Mouse (Mus musculus) cerebellum, adult 2 months (tissue): Measurements from ENCODE around the gene Coro7. TPM values are rescaled to one million over a fixed set of nuclear protein-coding genes. Genes with fewer than 3 reads are reported as not detected.
A peak's percentile ranks its signal among the peaks of the same experiment; 100 is the strongest.

Source experiments
- DNase-seq, 2 experiments: peaks; one replicate each; pipeline ENCODE4 v3.0.0; 2021
- H3K27ac ChIP-seq: fragments of 200-500 bp; 2 replicates; pipeline ENCODE4 v1.5.1; 2012; ENCODE audit warnings: low read length, control low read depth, inconsistent platforms; ENCODE audit not compliant: insufficient read depth
- H3K27me3 ChIP-seq: fragments of 200-500 bp; 2 replicates; pipeline ENCODE4 v1.6.1; 2012; ENCODE audit warnings: inconsistent platforms, mild to moderate bottlenecking, low read length, moderate library complexity; ENCODE audit not compliant: control insufficient read depth, insufficient read depth
- H3K4me1 ChIP-seq: fragments of 200-500 bp; 2 replicates; pipeline ENCODE4 v1.6.1; 2011; ENCODE audit warnings: low read length; ENCODE audit not compliant: control insufficient read depth, insufficient read depth
- H3K4me3 ChIP-seq: fragments of 200-500 bp; replicated peaks from 2 replicates; pipeline ENCODE3; 2011; ENCODE audit warnings: mild to moderate bottlenecking, low read depth, low read length, control low read depth; ENCODE audit not compliant: insufficient read depth
- CTCF ChIP-seq: fragments of 200-500 bp; IDR thresholded peaks from 2 replicates; pipeline ENCODE4 v1.5.1; 2011; ENCODE audit warnings: low read depth, mild to moderate bottlenecking, control low read depth, low read length, moderate library complexity, borderline replicate concordance; ENCODE audit not compliant: insufficient read depth
- POLR2A ChIP-seq: fragments of 200-500 bp; IDR thresholded peaks from 2 replicates; pipeline ENCODE4 v1.6.1; 2011; ENCODE audit warnings: low read length, control low read depth, borderline replicate concordance; ENCODE audit not compliant: insufficient read depth
- WGBS: fragments of 180-500 bp; shearing (Covaris S2); methylation state at CpG from one replicate; pipeline ENCODE4 v1.1.7; 2018; 5-methylcytosine and 5-hydroxymethylcytosine counted together
- polyA plus RNA-seq: library from polyadenylated mRNA; depleted of rRNA; stranded (reverse); fragments of >200 nt; gene quantifications from 2 replicates; pipeline ENCODE4 v1.2.3, GENCODE M21; 2012

The Coro7 gene
- polyA plus RNA-seq, 1 experiment: 86.1 TPM

DNA sequence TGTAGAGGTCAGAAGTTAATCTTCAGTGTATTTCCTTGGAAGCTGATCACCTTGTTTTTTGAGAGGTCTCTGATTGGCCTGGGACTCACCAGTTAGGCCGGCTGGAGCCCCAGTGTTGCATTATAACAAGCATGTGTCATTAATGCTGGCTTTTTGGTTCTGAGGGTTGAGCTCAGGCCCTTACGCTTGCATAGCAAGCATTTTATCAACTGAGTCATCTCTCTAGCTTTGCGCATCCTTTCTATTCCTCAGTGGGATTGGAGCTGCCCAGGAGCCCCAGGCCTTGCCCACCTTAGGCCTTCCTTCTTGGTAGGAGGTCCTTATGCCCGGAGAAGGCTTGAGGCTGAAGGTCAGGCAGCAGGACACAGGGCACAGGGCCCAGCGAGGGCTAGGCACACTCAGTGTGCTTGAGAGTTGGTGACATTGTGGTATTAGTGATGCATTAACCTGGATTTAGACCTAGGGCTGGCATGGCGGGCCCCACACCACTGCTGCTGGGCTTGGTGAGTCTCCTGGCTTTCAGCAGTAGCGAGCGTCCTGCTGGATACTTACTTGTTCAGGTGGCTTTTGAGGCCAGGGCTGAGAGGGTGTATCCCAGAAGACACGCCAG lies 78.8 kb downstream of the Coro7 start:
- H3K27ac ChIP-seq: no peak overlapping the region

DNA sequence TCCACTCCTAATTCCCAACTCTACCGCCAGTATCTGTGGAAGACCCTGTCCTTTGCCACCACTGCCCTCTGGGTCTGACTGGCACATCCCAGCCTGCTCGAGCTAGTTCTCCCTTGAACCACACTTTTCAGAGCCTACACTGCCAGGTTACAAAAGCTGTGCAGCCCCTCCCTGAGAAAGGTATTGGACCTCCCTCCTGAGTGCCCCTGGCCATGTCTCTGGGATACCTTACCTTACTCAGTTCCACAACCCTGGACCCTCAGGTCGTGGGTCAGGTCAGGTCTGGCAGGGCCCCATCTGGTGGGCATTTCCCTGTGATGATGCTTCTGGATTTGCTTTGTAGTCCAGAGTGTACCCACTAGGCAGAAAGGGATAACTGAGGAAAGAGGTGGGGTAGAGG lies 80.0 kb downstream of the Coro7 start:
- Histone ChIP-seq H3K27ac (no peak overlapping the region), H3K4me1 (peaks cover 12% of the 10 kb centered on the region; the same call in 1 of the 2 replicates), H3K27me3 (no peaks in the 10 kb centered on the region), H3K4me3 (no peak overlapping the region)
- no peak for TF ChIP-seq POLR2A
- TF ChIP-seq CTCF: no peak
- DNase-seq: no peak
- WGBS: 81% methylated on average over 3 of the region's 3 CpGs

More for the DNA sequence above, 78.8 kb downstream of the Coro7 start:
- 84% methylated on average over 9 of the region's 9 CpGs for WGBS
- Histone ChIP-seq H3K4me3 (no peak overlapping the region), H3K4me1 (peaks cover 5% of the 10 kb centered on the region; the same call in 1 of the 2 replicates), H3K27me3 (no peaks in the 10 kb centered on the region)
- TF ChIP-seq POLR2A: no peak
- TF ChIP-seq CTCF: no peak
- DNase-seq: no peak

DNA sequence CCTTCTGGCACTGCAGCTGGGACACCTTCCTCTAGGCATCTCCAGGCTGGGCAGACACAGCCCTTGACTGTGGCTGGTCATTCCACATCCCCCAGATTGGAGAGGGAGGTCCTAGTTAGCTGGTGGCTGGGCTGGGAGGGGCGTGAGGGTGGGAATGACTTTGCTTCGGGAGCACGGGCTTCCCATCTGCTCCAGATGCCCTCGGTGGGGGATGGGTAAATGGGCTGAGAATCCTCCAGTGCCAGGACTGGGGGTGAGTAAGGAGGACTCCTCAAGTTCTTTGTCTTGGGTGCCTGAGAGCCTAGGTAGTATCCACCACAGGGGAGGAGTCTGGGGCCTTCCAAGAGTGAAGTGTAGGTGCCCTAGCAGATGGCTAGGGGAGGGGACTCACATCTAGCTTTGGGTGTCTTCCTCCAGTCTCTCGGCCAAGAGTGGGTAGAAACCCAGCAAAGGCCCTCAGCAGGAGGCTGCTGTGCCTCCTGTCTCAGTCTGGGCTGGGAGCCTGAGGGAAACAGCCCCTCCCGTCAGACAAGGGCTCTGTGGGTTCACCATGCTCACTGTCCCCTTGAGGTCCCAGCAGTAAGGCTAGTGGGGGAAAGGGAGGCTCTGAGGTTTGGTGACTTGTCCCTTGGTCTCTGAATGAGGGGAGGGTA lies 80.6 kb downstream of the Coro7 start:
- no peak overlapping the region for H3K4me3 ChIP-seq
- H3K4me1 ChIP-seq: peaks cover 12% of the 10 kb centered on the region; the same call in 1 of the 2 replicates
- H3K27ac ChIP-seq: no peak overlapping the region
- WGBS: 21% methylated on average over 6 of the region's 6 CpGs
- TF ChIP-seq CTCF: no peak
- no peak for TF ChIP-seq POLR2A
- no peaks in the 10 kb centered on the region for H3K27me3 ChIP-seq
- no peak for DNase-seq

DNA sequence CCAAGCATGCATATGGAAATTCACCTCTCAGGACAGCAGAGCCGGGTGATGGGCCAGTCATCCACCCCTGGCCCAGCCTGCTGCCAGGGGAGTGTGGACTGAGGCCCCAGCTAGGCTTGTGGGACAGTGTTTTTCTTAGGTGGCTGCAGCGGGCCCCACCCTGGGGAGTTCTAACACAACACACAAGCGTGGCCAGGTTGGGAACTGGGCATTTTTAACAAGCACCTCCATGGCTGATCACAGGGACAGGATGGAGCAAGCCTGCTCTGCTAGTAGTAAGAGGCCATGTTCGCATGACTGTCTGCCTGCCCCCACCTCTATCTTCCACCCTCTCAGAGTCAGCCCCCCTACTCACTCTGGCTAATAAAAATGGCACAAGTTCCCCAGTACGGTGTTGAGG lies 81.5 kb downstream of the Coro7 start:
- no peak overlapping the region for H3K4me3 ChIP-seq
- H3K27ac ChIP-seq: no peak overlapping the region
- TF ChIP-seq CTCF (no peak), POLR2A (no peak)
- H3K27me3 ChIP-seq: no peaks in the 10 kb centered on the region
- 82% methylated on average over 5 of the region's 5 CpGs for WGBS
- H3K4me1 ChIP-seq: peaks cover 12% of the 10 kb centered on the region
- DNase-seq: no peak

DNA sequence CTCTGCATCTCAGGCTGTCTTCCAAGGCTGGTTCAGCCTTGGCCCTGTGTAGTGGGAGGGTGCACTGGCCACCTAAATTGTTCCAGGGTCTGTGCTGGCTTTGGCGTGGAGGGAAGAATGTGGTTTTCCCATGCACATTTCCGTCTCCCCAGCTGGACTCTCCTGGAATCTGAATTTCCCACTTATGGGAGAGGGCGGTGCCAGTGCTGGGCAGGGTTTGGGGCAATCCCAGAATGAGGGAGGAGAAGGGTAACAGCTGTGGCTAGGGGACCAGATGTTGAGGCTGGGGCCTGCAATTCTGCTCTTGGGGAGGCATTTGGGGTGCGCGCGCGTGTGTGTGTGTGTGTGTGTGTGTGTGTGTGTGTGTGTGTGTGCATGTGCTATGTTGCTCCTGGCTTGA lies 82.3 kb downstream of the Coro7 start:
- H3K27me3 ChIP-seq: no peaks in the 10 kb centered on the region
- no peak for DNase-seq
- peaks cover 10% of the 10 kb centered on the region for H3K4me1 ChIP-seq
- H3K4me3 ChIP-seq: no peak overlapping the region
- no peak overlapping the region for H3K27ac ChIP-seq
- 74% methylated on average over 7 of the region's 7 CpGs for WGBS
- TF ChIP-seq CTCF (no peak), POLR2A (no peak)

DNA sequence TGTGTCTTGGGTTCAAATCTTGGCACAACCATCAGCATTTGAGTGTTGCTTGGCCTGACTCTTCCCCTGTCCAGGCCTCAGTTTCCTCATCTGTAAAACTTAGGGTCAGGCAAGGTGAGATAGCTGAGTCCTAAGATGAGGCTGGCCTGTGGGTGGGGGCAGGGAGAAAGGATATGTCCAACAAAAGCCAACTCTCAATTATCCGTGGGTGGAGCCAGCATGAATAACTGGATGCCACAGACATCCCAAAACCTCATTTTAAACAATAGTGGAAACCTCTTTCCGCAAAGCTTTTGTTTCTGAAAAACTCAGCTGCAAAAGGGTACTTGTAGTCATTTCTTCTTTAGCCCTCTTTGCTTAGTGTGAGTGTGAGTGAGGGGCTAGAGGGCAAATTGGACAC lies 82.7 kb downstream of the Coro7 start:
- H3K4me1 ChIP-seq: peaks cover 7% of the 10 kb centered on the region
- DNase-seq: no peak
- H3K4me3 ChIP-seq: no peak overlapping the region
- TF ChIP-seq CTCF (no peak), POLR2A (no peak)
- 62% methylated on average over 2 of the region's 2 CpGs for WGBS
- H3K27ac ChIP-seq: no peak overlapping the region
- no peaks in the 10 kb centered on the region for H3K27me3 ChIP-seq

DNA sequence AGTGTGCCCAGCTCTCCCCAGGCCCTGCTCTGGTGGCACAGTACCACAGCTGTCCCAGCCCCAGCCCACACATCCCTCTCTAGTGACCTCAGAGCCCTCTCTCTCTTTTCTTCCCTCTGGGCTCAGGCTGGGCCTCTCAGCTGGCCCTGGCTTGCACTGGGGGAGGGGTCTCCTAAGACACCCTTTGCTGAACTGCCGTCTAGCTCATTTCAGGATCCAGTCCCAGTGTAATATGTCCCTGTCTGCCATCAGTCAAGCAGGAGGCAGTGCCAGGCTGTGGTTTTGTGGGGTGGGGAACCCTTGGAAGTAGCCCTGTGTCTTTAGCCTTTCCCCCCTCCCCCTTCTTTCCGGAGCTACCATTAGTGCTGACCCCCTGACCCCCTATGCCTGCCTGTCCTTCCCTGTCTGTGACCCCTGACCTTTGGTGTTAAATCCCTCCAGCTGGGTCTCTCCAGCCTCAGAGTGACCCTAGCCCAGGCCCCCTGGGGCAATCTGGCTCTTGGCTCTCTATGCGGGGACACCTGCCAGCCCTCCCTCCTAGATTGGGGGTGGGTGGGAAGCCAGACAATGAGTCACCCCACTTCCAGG lies 83.3 kb downstream of the Coro7 start:
- TF ChIP-seq POLR2A (no peak), CTCF (no peak)
- Histone ChIP-seq H3K4me1 (peaks cover 7% of the 10 kb centered on the region), H3K27me3 (no peaks in the 10 kb centered on the region), H3K4me3 (no peak overlapping the region), H3K27ac (no peak overlapping the region)
- WGBS: 48% methylated on average over 3 of the region's 3 CpGs
- DNase-seq: no peak

DNA sequence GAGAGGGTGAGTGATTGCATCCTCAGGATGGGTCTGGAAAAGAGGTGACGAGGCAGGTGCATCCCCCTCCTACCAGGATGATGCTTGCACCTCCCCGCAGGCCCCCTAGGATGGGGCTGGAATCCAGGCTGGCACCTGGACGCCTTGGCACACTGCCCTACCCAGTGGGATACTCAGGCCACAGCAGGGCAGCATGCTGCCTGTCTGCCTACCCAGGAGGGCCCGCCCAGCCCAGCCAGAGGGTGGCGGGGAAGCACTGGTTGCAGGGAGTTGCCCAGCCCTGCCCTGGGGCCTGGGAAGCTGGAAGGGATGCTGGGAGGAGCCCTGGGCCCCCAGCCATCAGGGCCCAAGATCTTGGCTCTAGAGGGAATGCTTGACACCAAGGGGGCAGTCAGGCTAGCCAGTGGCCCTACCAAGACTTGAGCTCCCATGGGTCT lies 84.0 kb downstream of the Coro7 start:
- no peak for TF ChIP-seq POLR2A
- TF ChIP-seq CTCF: no peak
- Histone ChIP-seq H3K27me3 (no peaks in the 10 kb centered on the region), H3K27ac (no peak overlapping the region), H3K4me1 (peaks cover 7% of the 10 kb centered on the region), H3K4me3 (peak overlapping the region; percentile 63)
- DNase-seq: peak; percentile 52 to 56
- 31% methylated on average over 5 of the region's 5 CpGs for WGBS
